Mouse (Mus musculus) telencephalon, adult 2 months (tissue): Measurements from ENCODE around the gene Nop14.

ENCODE experiments used
- DNase-seq: peaks from one replicate; pipeline ENCODE4 v3.0.0-alpha.2; 2011; ENCODE audit warnings: low read depth, low spot score

Nop14 gene

DNA sequence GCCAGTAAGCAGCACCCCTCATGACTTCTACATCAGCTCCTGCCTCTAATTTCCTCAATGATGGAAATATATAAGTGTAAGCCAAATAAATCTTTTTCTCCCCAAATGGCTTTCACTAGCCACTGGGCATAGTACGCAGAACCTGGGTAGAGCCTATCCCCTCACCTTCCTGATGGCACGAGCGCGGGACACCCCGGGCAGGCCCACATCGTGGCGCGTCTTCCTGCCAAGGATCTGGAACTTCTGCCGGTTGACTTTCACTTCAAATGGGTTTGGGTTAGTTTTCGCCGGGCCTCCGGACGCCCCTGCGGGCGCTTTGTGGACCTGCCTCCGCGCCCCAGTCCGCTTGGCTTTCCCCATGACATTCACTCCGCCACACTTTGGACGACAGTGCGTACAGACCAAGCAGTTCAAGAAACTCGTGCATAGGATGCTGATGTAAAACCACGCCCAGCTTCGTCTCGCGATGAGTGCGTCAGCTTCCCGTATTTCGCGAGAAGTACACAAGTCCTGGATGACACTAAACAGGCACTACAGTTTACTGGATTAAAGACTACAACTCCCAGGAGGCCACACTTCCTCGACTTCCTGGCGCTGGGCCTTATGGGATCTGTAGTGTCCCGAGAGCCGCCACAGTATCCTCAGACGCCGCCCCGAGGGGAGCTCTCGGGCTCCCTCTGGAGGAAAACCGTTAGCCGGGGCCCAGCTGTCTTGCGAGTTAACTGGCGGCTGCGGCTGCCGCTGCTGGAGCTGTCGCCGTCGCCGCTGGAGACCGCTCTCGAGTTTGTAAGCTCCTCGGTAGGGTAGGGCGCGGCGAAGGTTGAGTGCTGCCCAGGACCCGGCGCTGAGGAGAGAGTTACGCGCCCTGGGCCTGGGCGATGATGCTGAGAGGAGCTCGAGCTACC lies at the start of gene Nop14, which contains the start of gene Grk4:
TSS of gene Nop14 (minus strand) at position 463 of the 905 bp plus-strand sequence.
TSS of gene Grk4 (plus strand) at position 694 of the 905 bp plus-strand sequence.
- DNase-seq: peak; percentile 99

DNA sequence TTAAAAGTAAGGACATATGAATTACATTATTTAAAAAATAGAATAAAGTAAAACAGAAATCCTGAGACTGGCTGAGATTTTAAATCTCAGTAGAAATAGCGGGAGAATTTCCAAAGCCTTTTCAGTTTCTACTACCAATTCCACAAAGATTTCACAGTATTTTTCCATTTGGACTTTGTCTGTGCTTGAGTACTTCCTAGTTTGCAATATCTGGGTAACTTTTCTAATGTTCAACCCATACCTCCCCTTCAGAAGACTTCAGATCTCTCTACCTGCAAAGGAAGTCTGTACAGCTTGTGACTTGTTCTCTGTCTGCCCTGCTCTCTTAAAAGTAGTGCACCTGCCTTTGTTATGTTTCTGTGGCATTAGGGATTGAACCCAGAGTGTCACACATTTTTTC lies 48.5 kb upstream of the Nop14 start:
- DNase-seq: no peak

DNA sequence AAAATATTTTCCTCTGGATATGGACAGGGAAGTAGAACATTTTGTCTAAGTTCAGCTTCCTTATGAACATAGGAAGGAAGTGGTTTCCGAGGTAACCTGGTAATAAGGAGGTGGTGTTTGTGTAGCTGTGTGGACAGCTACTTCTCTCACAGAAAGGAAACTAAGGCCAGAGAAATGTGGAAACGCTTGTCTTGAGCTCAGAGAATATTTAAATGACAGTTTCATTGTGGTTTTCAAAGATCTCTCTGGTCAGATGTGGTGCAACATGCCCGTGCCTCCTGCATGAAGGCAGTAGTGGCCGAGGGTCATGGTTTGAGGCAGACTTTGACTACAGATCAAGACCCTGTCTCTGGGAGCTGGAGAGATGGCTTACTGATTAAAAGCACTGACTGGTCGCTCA lies 35.6 kb upstream of the Nop14 start:
- DNase-seq: no peak

DNA sequence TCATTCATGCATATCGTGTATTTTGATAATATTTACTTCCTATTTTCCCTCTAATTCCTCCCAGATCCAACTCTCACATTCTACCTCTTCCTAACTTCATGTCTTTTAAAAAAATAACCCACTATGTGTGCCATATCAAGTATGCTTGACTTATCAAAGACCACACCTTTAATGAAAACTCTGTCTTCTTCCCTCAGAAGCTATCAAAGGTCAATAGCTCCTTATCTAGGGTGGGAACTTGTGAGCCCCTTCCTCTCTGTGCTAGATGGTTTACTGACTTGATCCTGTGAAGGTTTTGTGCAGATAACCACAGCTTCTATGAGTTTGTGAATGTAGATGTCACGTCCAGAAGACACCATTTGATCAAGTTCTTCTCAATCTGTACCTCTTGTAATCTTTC lies 32.8 kb upstream of the Nop14 start:
- no peak for DNase-seq

DNA sequence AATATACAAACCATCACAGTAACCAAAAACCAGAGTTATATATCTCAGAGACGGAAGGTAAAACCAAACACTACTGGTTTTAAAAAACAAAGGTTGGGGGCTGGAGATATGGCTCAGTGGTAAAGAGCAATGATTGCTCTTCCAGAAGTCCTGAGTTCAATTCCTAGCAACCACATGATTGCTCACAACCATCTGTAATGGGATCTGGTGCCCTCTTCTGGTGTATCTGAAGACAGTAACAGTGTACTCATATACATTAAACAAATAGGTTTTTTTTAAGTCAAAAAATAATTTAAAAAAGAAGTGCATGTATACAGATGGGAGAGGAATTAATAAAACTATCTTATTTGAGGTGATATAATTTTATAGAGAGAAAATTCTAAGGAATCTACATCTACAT lies 29.9 kb upstream of the Nop14 start:
- no peak for DNase-seq

DNA sequence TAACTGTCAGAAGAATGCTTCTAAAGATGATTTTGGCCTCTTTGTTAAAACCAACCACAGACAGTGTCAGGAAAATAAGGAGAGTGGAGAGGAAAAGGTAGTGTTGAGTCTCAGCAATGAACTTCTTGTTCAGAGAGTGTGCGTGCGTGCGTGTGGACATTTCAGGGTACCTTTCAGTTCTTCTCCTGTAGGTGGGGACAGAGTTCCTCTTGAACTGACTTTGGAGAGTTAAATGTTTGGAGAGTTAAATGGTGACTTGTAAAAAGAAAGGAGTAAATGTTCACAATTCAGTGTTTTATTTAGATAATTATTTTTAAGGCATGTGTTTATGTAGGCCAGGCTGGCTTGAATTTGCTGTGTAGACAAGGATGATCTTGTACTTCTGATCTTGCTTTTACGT lies 10.3 kb upstream of the Nop14 start:
- no peak for DNase-seq

DNA sequence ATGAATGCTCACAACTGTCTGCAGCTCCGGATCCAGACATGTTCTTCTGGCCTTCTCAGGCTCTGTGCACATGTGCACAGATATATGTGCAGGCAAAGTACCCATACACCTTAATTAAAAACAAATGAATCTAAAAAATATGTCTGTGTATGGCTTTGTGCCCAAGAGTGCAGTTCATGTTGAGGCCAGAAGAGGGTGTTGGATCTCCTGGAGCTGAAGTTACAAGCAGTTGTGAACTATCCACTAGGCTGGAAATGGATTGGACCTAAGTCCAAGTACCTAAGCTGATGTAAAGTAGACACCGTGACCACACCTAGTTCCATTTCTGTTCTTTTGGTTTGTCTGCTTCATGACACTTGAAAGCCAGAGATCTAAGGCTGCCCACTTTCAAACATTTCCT lies 9.5 kb upstream of the Nop14 start:
- no peak for DNase-seq

DNA sequence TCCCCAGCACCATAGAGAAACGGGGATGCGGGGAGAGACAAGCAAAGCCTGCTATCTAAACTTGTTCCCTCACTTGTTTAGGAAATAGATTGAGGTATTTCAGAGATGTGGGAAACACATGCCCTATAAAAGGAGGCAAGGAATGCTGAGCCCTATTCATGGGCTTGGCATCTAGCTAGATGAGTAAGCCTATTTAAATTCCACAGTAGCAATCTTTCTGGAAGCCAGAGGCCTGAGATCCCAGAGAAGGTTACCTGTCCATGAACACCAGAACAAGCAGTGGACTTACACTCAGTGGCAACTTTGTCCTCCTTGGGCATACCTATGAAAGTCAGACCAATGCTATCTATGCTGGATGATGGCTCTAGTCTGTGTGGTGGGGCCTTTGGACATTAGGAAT lies 3.3 kb upstream of the Nop14 start:
- no peak for DNase-seq

DNA sequence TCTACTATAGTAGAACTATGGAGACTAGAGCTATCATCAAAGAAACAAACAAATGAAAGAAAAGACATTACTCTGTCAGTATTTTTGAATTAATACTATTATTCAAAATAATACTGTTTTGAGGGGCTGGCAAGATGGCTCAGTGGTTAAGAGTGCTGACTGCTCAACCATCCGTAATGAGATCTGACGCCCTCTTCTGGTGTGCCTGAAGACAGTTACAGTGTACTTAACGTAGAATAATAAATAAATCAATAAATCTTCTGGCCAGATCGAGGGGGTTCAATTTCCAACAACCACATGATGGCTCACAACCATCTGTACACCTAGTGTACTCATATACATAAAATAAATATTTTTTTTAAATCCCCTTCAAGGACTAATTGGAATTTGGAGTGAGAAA lies 2.0 kb upstream of the Nop14 start:
- DNase-seq: no peak

DNA sequence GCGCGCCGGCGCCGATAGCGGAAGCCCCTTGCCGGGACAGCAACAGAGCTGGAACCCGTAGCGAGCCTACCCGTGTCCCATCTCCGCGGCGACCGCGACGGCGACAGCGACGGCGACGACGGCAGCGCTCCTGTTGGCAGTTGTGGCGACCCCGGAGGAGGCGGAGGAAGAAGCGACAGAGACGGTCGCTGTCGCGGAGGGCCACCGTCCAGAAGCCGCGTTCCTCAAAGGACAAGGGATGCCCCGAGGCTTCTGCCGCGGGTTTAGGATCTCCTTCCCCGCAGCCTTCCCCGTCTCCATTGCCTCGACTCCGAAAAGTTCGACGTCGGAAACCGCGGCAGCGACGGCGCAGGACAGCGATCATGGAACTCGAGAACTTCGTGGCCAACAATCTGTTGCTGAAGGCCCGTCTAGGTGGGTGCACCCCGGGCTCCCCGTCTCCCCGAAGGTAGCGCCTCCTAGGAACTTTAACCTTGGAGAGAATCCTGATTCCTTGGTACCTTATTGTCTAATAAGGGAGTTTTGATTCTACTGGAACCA lies 713 bp upstream of the Nop14 start:
- DNase-seq: no peak

DNA sequence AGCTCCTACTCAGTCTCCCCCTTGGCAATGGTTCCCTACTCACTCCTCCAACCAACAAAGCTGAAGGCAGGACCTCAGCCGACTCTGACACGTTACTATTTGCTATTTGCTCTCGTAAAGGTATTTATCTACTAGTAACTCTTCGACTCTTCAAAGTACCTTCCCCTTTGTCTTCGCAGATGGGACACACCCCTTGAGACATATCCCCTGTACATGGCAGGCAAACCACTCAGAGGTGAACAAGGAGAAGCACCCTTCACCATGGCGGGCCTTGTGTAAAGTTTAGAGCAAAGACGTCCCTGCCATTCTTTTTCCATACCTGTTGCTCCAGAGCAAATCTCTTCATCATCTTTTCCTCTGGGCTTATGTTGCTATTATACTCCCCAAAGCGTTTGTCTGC lies 2.4 kb downstream of the Nop14 start:
- DNase-seq: no peak

DNA sequence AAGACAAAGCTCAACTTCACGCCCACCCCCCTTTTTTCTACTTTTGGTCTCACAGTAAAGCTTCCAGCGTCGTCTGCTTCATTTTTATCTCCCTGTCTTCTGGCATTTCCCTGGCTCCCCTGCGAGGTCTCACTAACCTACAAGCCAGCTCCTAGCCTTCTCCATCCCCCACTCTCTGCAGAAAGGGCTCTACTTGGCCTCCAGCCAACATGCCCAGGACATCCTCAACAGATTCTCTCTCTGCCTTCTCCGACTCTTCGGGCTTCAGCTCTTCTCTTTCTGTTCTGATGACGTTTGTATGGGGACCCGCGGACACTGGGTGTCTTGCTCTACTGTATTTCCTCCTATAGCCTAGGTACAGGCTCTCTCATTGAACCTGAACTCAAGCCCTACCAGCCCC lies 5.1 kb downstream of the Nop14 start:
- no peak for DNase-seq

DNA sequence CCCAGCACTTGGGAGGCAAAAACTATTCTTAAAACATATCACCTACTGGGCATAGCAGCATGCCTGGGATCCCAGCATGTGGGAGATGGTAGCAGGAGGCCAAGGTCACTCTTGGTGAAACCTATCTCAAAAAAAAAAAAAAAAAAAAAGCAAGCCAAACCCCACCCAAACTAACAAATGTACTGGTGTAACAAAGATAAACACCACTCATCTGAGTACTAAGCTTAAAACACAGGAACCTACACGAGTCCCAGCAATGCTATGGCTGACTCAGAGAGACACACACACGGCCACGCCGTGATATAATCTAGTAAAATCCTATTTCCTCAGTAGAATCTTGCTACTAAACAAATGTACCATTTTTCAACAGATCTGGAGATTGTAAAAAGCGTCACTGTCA lies 7.0 kb downstream of the Nop14 start:
- no peak for DNase-seq

DNA sequence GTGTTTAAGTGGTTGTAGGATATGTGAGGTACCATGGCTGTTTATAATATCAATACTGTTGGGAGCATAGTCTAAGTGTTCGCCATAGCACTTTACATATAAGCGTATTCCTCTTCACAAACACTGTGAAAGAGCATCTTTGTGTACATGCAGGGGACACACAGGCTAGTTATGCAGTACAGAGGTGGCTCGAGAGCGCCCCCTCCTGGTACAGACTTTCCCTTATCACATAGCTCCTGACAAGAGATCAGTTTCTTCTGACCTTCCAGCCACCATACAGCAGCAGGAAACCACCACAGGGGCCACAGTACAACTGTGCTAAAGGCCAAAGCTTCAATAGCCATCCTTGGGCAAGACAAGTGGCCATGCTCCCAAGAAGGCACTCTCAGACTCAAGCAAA lies 12.4 kb downstream of the Nop14 start:
- no peak for DNase-seq

DNA sequence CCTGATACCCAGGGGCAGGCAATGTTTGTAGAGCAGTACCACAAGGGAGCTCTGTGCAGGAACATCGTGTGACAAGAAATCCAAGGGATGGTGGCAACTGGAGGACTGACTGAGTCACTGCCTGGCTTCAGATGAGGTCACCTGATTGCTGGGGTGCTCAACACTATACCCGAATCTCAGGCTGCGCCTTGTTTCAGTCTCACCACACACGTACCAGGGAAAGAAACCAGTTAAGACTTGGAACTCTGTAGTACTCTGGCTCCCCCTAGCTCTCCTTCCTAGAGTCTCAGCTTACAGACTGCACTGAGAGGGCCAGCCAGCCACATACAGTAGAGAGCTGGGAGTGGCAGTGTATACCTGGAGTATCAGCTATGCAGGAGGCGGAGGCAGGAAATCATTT lies 17.0 kb downstream of the Nop14 start:
- peak; percentile 67 for DNase-seq

DNA sequence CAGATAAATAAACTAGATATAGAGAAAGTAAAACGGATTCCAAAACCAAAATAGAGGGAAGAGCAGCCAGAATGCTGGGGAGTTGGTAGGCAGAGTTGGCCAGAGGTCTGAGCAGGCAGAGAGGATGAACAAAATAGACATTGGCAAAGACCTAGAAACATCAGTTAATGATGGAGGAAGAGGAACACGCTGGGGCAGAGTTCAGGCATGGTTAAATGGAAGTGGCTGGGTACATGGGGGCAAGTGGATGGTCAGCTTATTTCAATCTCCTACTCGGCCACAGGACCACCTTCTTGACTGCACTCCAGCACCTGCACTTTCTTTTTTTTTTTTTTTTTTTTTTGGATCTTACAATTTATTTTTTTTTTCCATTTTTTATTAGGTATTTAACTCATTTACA lies 18.0 kb downstream of the Nop14 start:
- no peak for DNase-seq

DNA sequence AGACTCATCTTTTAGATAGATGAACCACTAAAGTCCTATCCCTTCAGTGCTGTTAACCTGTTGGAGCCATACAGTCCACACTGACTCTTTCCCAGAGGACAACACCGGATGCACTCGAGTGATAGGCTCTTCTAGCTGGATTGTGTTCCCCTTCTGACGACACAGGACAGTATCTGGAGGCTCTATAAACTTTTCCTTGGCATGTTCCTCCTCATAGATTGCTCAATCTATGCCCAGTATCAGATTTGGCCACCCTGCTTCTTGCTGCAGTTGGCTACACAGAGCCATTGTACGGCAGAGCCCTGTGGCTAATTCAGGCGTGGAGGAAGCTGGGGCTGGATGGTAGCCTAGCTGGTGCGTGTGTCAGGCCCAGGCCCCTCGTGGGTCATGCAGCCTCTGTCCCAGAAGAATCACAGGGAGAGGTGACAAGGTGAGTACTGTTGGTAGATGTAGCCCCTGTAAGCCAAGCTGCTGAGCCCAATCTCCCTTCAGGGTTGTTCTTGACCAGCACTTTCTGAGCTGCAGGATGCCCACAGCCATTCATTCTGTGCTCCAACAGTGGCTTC lies 22.3 kb downstream of the Nop14 start:
- DNase-seq: no peak

DNA sequence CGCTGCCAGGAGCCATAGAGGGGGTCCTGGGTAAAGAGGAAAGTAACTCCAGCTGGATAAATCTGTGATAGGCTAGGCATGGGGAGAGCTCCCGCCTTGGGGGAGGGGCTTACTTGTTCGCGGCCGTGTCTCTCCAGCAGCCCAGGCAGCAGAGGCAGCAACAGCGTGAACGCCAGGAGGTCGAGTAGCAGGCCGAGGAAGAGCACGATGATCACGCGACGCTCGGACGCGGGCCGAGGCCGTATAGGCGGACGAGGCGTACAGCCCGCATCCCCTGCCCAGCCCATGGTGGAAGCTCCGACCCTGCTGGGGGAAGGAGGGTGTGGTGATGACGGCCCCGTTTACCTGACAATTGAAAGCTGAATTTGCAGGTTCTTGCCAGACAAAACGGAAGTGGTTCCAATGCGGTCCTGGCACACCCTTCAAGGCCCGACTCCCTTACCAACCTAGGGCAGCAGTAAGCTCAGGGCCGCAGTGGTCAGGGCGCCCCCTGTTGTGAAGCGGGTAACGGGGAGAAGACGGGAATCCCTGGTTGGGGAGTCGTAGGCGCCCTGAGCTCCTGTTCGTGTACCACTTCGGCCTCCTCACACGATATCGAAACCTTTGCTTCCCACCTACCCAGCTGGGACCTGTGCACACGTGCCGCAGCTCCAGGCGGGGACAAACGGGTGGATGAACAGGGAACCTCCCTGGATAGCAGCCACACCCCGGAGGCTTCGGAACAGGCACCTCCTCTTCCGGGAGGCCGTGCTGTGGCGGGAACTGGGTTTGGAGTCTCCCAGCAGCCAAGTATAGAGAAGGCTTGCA lies 23.3 kb downstream of the Nop14 start, which contains the start of gene Mfsd10:
TSS of gene Mfsd10 (minus strand) at position 732 of the 807 bp plus-strand sequence.
- DNase-seq: peak; percentile 74

DNA sequence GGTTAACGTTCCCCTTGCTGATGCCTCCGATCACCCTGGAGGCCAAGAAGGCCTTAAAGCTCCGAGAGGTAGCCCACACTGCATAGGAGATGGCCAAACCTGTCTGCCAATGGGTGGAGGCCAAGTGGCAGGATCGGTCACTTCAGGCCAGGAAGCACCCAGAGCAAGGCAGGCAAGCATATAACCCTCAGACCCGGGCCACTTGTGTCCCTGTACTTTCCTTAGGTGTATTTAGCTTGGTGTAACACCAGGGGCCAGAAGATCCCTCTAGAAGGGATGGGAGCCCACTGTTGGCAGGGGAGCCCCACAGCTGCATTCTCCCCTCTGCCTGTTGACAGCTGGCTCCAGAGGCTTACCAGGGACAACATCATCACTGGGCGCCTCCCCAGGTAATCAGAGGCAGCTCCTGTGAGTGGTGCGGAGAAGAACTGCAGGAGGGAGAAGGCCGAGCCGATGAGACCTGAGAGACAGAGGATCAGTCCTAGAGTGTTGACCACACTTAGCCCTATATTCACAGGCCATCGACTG lies 24.2 kb downstream of the Nop14 start:
- DNase-seq: no peak

DNA sequence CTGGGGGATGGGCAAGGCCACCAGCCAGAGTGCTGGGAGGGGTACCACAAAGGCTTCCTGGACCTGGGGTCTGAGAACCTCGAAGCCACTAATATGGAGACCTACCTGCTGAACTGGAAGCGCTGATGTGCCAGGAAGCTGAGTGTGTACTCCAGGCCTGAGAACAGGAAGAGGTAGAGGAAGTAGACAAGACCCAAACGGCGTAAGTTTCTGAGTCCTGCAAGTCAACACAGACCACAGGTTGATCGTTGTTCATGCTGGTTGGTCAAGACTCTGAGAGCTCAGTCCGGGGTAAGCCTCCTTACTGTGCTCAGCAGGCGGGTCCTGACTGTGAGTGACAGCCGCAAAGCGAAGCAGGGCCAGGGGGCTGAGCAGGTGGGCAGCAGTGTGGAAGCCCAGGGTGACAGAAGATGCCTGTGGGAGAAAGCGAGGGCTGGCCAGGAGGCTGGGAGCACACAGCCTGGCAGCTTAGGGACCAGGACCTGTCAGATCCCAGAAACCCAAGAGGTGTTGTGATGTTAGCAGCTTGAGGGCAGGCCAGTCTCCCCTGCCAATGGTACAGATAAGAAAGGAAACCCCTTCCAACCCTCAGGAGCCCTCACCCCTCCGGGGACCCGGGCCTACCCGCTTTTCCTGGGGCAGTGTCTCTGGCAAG lies 25.1 kb downstream of the Nop14 start:
- DNase-seq: no peak

DNA sequence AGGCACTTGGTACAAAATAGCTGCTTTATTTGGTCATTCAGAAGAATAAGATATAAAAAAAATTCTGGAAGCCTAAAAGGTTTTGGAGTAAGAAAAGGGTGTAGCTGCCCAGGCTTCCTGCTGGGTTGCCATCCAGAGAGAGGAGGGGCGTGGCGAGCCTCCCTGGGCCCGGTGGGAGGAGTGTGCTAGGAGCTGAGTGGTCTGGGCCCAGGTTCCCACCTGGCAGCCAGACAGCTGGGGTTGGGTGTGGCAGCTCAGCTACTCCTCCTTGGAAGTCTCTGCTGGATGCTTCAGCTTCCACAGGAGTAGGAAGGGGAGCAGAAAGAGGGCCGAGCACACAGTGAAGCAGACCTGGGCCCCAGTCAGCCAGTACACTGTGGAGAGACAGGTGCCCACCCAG lies 26.3 kb downstream of the Nop14 start:
- DNase-seq: no peak
